Mouse (Mus musculus): Measurements from ENCODE around the gene Esp18.

Gene Esp18

DNA sequence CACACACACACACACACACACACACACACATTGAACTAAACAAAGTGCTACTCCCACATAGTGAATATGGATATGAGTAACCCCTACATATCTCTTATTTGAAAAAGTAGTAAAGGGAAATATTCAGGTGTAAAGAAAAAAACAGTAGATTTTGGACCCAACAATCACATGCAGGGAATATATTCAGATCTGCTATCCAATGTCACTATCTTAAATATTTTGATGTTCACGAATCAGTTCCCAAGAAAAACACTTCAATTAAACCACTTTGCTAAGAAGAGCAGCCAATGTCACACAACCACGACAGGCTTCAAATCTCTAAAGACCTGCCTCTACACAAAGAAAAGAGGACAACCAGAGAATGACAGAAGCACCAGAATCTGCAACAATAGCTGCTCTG lies at the start of gene Esp18:
Gene Esp18, plus strand, starts transcription at position 301 of the 400 bp plus-strand sequence.
- no peak for DNase-seq (ENCODE audit: low read depth, low spot score)

DNA sequence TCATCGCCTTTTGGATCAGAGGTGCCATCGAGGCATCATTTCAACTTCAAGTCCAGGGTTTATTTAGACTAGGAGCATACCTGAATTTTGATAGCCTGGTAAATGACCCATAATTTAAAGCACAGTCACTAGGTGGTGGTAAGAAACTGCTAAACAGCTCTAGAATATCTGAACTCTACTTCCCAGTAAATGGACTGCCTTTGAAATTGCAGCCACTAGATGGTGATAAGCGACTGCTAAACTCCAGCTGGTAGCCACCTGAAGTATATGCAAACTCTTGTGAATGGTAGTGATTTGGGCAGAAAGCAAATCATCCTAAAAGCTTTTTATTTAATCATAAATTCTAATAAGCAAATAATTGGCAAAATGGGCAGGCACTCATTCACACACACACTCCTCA lies 42.8 kb upstream of the Esp18 start:
- no peak for DNase-seq (ENCODE audit: low read depth, low spot score)
